Mouse (Mus musculus) thymus, adult 2 months (tissue): ENCODE data around the gene Pwp2. TPM values are rescaled to one million over a fixed set of nuclear protein-coding genes. Genes with fewer than 3 reads are reported as not detected.

Source experiments
- DNase-seq: peaks from one replicate; pipeline ENCODE4 v3.0.0; 2021
- H3K27ac ChIP-seq: fragments of 200-500 bp; 2 replicates; pipeline ENCODE4 v1.5.1; 2012; ENCODE audit warnings: low read length, control low read depth; ENCODE audit not compliant: control insufficient read depth, insufficient read depth
- H3K27me3 ChIP-seq: fragments of 200-500 bp; 2 replicates; pipeline ENCODE4 v1.6.1; 2012; ENCODE audit warnings: mild to moderate bottlenecking, low read length, moderate library complexity, mixed read lengths; ENCODE audit not compliant: control insufficient read depth, insufficient read depth
- H3K36me3 ChIP-seq: fragments of 200-500 bp; 2 replicates; pipeline ENCODE4 v1.6.1; 2012; ENCODE audit warnings: mild to moderate bottlenecking, low read length, moderate library complexity; ENCODE audit not compliant: control insufficient read depth, insufficient read depth
- H3K4me1 ChIP-seq: fragments of 200-500 bp; replicated peaks from 2 replicates; pipeline ENCODE4 v1.6.1; 2012; ENCODE audit warnings: low read length; ENCODE audit not compliant: control insufficient read depth, insufficient read depth
- H3K4me3 ChIP-seq: fragments of 200-500 bp; 2 replicates; pipeline ENCODE4 v1.5.1; 2012; ENCODE audit warnings: mild to moderate bottlenecking, low read length, control low read depth, moderate library complexity; ENCODE audit not compliant: control insufficient read depth, insufficient read depth
- CTCF ChIP-seq: fragments of 200-500 bp; IDR thresholded peaks from 2 replicates; pipeline ENCODE4 v1.5.1; 2012; ENCODE audit warnings: mild to moderate bottlenecking, control low read depth, low read length, moderate library complexity, borderline replicate concordance; ENCODE audit not compliant: control insufficient read depth, poor library complexity, insufficient read depth; ENCODE audit errors: extremely low read depth
- POLR2A ChIP-seq: fragments of 200-500 bp; IDR thresholded peaks from 2 replicates; pipeline ENCODE4 v1.6.1; 2012; ENCODE audit warnings: mild to moderate bottlenecking, low read length, control low read depth, moderate library complexity; ENCODE audit not compliant: control insufficient read depth, poor library complexity, insufficient read depth; ENCODE audit errors: extremely low read depth
- WGBS: fragments of 180-500 bp; shearing (Covaris S2); methylation state at CpG from one replicate; pipeline ENCODE4 v1.1.7; 2018; 5-methylcytosine and 5-hydroxymethylcytosine counted together
- polyA plus RNA-seq: library from polyadenylated mRNA; depleted of rRNA; stranded (reverse); fragments of >200 nt; gene quantifications from 2 replicates; pipeline ENCODE4 v1.2.3, GENCODE M21; 2012

Pwp2 gene
- polyA plus RNA-seq, 1 experiment: 16.4 TPM

DNA sequence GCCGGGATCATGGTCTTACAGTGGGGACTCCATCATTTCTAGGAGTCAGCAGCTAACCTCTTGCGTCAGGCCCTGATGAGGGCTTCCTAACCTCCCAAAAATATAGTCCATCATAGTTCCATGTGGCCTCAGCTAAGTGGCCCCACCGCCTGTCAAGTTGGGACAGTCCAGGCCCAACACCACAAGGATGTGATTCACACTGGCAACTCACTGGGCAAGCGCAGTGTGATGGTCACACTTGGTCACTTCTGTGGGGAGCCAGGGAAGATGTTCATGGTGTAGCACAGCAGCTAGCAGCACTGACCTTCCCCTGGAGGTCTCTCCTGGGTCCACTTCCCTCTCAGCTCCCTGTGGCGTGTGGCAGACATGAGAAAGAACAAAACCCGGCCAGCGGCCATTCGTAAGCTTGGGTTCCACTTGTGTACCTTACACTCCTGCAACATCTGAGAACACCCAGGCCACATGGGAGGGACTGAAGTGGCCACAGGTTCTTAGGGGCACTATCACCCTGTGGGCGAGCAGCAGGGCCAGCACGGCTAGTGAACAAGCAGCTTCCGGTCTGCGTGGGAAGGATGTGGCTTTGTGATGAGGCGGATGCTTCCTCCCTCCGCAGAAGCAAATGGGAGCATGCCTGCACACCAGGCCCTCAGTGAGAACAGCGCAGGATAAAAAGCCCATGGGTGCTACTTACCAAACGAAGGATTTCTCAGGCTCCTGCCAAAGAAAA, 24.4 kb downstream of the Pwp2 start:
- H3K27me3 ChIP-seq: no peaks in the 10 kb centered on the region
- no peak overlapping the region for H3K4me3 ChIP-seq
- 31% methylated on average over 16 of the region's 16 CpGs for WGBS

DNA sequence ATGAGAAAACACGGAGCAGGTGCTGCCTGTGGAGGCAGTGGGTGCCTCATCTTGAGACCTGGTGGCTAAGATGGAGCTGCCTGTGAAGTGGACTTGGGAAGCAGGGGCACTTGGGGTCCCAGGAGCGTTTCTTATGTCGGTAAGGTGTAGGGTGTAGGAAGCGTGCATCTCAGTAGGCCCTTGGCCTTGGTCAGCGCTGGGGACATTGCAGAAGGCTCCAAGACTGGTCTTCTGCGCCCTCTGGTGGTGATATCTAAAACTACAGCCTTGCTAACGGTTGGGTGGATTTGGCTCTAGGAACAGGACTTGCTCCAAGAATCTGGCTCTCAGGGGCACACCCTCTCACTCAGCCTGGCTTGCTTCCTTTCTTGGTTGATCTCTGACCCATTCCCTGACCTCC, 25.0 kb downstream of the Pwp2 start:
- Histone ChIP-seq H3K27me3 (no peaks in the 10 kb centered on the region), H3K4me1 (peaks cover 26% of the 10 kb centered on the region), H3K27ac (peak overlapping the region; percentile 30), H3K36me3 (no peaks in the 10 kb centered on the region), H3K4me3 (peak overlapping the region; percentile 28)
- WGBS: 3% methylated on average over 7 of the region's 7 CpGs
- peak; percentile 79; the same call in 1 of the 2 replicates for TF ChIP-seq CTCF
- TF ChIP-seq POLR2A: no peak
- DNase-seq: peak; percentile 86

More for the DNA sequence above, 24.4 kb downstream of the Pwp2 start:
- TF ChIP-seq CTCF (no peak), POLR2A (no peak)
- peak; percentile 73 for DNase-seq
- H3K36me3 ChIP-seq: no peaks in the 10 kb centered on the region
- H3K4me1 ChIP-seq: peaks cover 26% of the 10 kb centered on the region
- peak overlapping the region; percentile 64 for H3K27ac ChIP-seq

DNA sequence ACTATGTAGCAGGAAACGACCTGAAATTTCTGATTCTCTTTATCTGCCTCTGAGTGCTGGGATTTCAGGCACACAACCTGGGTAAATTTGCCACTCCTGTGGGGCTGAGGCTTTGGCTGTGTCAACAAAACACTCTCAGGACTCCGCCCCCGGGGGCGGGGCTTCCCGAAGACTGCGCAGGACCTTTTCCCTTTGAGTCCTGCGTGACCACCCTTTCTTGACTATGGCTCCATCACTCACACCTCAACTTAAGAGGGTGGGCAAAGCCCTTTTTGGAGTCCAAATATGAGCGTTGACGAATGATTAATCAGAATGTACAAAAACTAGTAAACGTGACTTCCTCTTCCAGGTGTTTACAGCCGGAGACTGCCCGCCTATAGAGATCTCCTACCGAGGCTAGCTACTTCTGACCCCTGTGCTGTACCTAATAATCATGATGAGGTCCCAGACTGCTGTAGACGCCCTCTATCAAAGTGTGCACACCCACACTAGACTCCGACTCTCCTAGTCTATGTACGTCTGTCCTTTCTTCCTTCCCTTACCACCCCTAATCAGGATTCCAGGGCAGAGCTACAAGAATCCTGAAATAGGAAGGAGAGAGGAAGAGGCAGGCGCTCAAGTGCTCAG, 25.6 kb downstream of the Pwp2 start:
- peak; percentile 74 for DNase-seq
- WGBS: 11% methylated on average over 17 of the region's 17 CpGs
- TF ChIP-seq POLR2A (no peak), CTCF (no peak)
- Histone ChIP-seq H3K4me1 (peaks cover 26% of the 10 kb centered on the region), H3K36me3 (no peaks in the 10 kb centered on the region), H3K4me3 (peak overlapping the region; percentile 37), H3K27me3 (no peaks in the 10 kb centered on the region), H3K27ac (peak overlapping the region; percentile 30)

DNA sequence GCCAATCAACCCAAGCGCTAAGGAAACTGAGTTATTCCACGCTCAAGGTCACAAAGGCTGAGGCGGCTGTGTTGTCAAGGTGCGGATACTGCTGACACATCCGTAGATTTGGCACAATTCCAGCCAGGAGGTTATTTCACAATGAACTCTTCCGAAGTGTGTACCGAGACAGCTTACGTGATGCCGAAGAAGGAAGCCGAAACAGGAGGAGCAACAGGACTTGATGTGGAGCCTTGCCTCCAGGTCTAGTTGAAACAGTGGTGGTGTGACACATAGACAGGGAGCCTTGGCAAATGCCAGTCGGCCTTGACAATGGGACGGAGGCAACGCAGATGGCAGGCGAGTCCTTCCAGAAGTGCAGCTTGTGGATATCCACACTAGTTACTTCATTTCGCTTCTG, 26.9 kb downstream of the Pwp2 start:
- TF ChIP-seq CTCF: no peak
- TF ChIP-seq POLR2A: no peak
- Histone ChIP-seq H3K4me3 (no peak overlapping the region), H3K27ac (peak overlapping the region; percentile 26; the same call in 1 of the 2 replicates), H3K4me1 (peaks cover 26% of the 10 kb centered on the region), H3K36me3 (no peaks in the 10 kb centered on the region), H3K27me3 (no peaks in the 10 kb centered on the region)
- DNase-seq: no peak
- 94% methylated on average over 15 of the region's 15 CpGs for WGBS

DNA sequence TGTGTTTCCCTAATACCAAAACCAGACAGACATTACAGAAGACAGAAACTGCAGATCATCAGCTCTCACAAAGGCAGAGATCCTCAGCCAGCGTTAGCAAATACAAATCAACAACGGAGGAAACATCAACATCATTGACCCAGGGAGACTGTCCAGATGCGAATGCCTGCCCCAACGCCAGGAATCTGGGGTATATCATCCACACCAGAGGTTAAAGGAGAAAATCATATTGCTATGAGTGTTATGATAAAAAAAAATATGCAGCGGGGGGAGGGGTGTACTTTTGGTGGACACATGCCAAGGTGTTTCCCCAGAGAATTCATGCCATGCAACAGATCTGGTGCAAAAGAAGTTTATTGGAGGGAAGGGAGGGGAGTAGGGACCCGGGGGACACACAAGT, 28.0 kb downstream of the Pwp2 start:
- Histone ChIP-seq H3K4me1 (peaks cover 26% of the 10 kb centered on the region), H3K27ac (no peak overlapping the region), H3K36me3 (no peaks in the 10 kb centered on the region), H3K27me3 (no peaks in the 10 kb centered on the region), H3K4me3 (no peak overlapping the region)
- no peak for TF ChIP-seq POLR2A
- no peak for TF ChIP-seq CTCF
- WGBS: 86% methylated on average over 6 of the region's 6 CpGs
- no peak for DNase-seq

DNA sequence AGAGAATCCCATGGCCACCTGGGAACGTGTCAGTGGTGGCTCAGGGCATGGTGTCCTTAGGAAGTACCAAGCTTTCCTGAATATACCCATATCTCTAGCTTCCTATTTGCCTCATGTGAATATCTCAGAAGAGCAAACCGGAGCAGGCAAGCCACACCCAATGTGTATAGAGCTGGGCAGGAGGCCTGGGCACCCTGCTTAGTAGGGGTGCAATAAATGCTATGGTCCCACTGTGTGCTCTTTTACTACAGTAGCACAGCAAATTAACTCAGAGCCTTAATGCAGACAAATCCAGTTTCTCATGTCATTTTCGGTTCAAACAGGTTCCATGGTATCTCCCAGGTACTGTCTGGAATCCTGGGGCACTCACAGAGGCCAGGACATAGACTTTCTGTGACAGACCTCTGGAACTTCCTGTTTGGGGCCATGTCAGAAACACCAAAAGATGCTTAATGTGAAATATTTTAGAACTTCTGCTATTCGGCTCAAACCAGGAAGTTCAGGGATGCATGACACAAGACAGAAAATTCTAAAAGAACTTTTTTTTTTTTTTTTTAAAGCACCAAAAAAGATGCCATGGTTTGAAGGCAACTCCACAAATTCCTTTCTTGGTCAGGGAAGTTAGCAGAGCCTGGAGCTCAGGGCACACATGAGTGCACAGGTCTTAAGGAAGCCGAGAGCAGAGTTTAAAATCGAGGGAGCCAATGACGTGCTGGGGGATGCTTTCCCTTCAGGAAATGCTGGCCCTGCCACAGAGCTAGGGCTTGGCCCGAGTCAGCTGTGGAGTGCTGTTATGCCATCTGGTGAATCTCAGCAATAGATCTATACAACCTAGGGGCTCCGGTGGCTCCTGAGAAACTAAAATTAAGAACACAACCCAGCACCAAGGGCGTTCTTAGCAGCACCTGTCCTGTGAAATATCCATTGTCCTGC, 35.8 kb downstream of the Pwp2 start:
- TF ChIP-seq CTCF (no peak), POLR2A (no peak)
- Histone ChIP-seq H3K27me3 (no peaks in the 10 kb centered on the region), H3K27ac (no peak overlapping the region), H3K36me3 (no peaks in the 10 kb centered on the region), H3K4me1 (peaks cover 29% of the 10 kb centered on the region), H3K4me3 (no peak overlapping the region)
- DNase-seq: no peak
- WGBS: 34% methylated on average over 10 of the region's 10 CpGs
